Mouse (Mus musculus): ENCODE data around the gene Fam193a. TPM values are rescaled to one million over a fixed set of nuclear protein-coding genes. Genes with fewer than 3 reads are reported as not detected.

The Fam193a gene
- polyA plus RNA-seq, 1 experiment from 2014 or later, result 7.8 TPM

- Histone ChIP-seq H3K4me2 (no peak overlapping the region), H3K36me3 (peaks cover 24% of the 10 kb centered on the region), H3K9me3 (replicated peaks) (no peaks in the 10 kb centered on the region), H3K27ac (ENCODE audit: poor library complexity, severe bottlenecking) (no peak overlapping the region), H3K4me1 (replicated peaks) (peaks cover 6% of the 10 kb centered on the region; the same call in 1 of the 2 replicates), H3K27me3 (replicated peaks) (no peaks in the 10 kb centered on the region), H3K9ac (no peak overlapping the region), H3K4me3 (no peak overlapping the region)
- WGBS, result 71% methylated on average over 3 of the region's 3 CpGs
- ATAC-seq (ENCODE audit: insufficient number of reproducible peaks, low FRiP score), result no peak
These were observed 131.9 kb downstream of the Fam193a start for GRCm38 (mm10) chr5:34501588-34501987.

GRCm38 (mm10) chr5:34502411-34502810, 132.7 kb downstream of the Fam193a start:
- H3K27me3 ChIP-seq (replicated peaks), result no peaks in the 10 kb centered on the region
- no peak overlapping the region for H3K4me2 ChIP-seq
- H3K27ac ChIP-seq (ENCODE audit: poor library complexity, severe bottlenecking), result no peak overlapping the region
- ATAC-seq (ENCODE audit: insufficient number of reproducible peaks, low FRiP score), result no peak
- no peaks in the 10 kb centered on the region for H3K9me3 ChIP-seq (replicated peaks)
- H3K36me3 ChIP-seq, result peaks cover 21% of the 10 kb centered on the region
- peaks cover 6% of the 10 kb centered on the region; the same call in 1 of the 2 replicates for H3K4me1 ChIP-seq (replicated peaks)
- H3K4me3 ChIP-seq, result no peak overlapping the region
- no peak overlapping the region for H3K9ac ChIP-seq
- WGBS, result 82% methylated on average over 1 of the region's 1 CpGs

GRCm38 (mm10) chr5:34502821-34503220, 133.1 kb downstream of the Fam193a start:
- 62% methylated on average over 6 of the region's 6 CpGs for WGBS
- ATAC-seq (ENCODE audit: insufficient number of reproducible peaks, low FRiP score), result no peak; the same call in 1 of the 2 replicates
- Histone ChIP-seq H3K27me3 (replicated peaks) (no peaks in the 10 kb centered on the region), H3K4me1 (replicated peaks) (peaks cover 6% of the 10 kb centered on the region; the same call in 1 of the 2 replicates), H3K4me3 (no peak overlapping the region), H3K9me3 (replicated peaks) (no peaks in the 10 kb centered on the region), H3K27ac (ENCODE audit: poor library complexity, severe bottlenecking) (no peak overlapping the region), H3K9ac (no peak overlapping the region), H3K36me3 (peaks cover 21% of the 10 kb centered on the region), H3K4me2 (no peak overlapping the region)

GRCm38 (mm10) chr5:34512486-34512885, 142.8 kb downstream of the Fam193a start:
- WGBS, result 87% methylated on average over 3 of the region's 3 CpGs
- no peak overlapping the region for H3K4me3 ChIP-seq
- peaks cover 5% of the 10 kb centered on the region; the same call in 1 of the 2 replicates for H3K36me3 ChIP-seq
- no peak overlapping the region for H3K27ac ChIP-seq (ENCODE audit: poor library complexity, severe bottlenecking)
- H3K9ac ChIP-seq, result no peak overlapping the region
- no peak for ATAC-seq (ENCODE audit: insufficient number of reproducible peaks, low FRiP score)
- peaks cover 16% of the 10 kb centered on the region for H3K4me1 ChIP-seq (replicated peaks)
- H3K27me3 ChIP-seq (replicated peaks), result no peaks in the 10 kb centered on the region
- H3K9me3 ChIP-seq (replicated peaks), result no peaks in the 10 kb centered on the region
- no peak overlapping the region; the same call in 1 of the 2 replicates for H3K4me2 ChIP-seq

GRCm38 (mm10) chr5:34513466-34514217, 143.9 kb downstream of the Fam193a start, which contains the start of gene Tnip2:
TSS of gene Tnip2 (minus strand) at chr5:34513991.
- Histone ChIP-seq H3K9me3 (replicated peaks) (no peaks in the 10 kb centered on the region), H3K4me3 (peak within 1 kb of the TSS; percentile 96), H3K27me3 (replicated peaks) (no peaks in the 10 kb centered on the region), H3K4me1 (replicated peaks) (peaks cover 16% of the 10 kb centered on the region), H3K36me3 (peaks cover 5% of the 10 kb centered on the region; the same call in 1 of the 2 replicates), H3K4me2 (peak within 1 kb of the TSS; percentile 97), H3K27ac (ENCODE audit: poor library complexity, severe bottlenecking) (peak within 1 kb of the TSS; percentile 60; the same call in 1 of the 2 replicates), H3K9ac (peak within 1 kb of the TSS; percentile 95)
- under 1% methylated on average over 64 of the region's 64 CpGs for WGBS
- ATAC-seq (ENCODE audit: insufficient number of reproducible peaks, low FRiP score), result peak; percentile 99

GRCm38 (mm10) chr5:34514218-34514566, 144.5 kb downstream of the Fam193a start:
- WGBS, result 22% methylated on average over 7 of the region's 7 CpGs

GRCm38 (mm10) chr5:34515096-34515495, 145.4 kb downstream of the Fam193a start:
- no peak for ATAC-seq (ENCODE audit: insufficient number of reproducible peaks, low FRiP score)
- no peak overlapping the region for H3K27ac ChIP-seq (ENCODE audit: poor library complexity, severe bottlenecking)

More at GRCm38 (mm10) chr5:34514218-34514566, 144.5 kb downstream of the Fam193a start:
- H3K27me3 ChIP-seq (replicated peaks), result no peaks in the 10 kb centered on the region
- peak overlapping the region; percentile 97 for H3K4me2 ChIP-seq
- ATAC-seq (ENCODE audit: insufficient number of reproducible peaks, low FRiP score), result peak; percentile 19; the same call in 1 of the 2 replicates
- H3K36me3 ChIP-seq, result peaks cover 2% of the 10 kb centered on the region; the same call in 1 of the 2 replicates
- H3K9ac ChIP-seq, result peak overlapping the region; percentile 59
- H3K9me3 ChIP-seq (replicated peaks), result no peaks in the 10 kb centered on the region
- H3K4me1 ChIP-seq (replicated peaks), result peaks cover 16% of the 10 kb centered on the region
- no peak overlapping the region for H3K27ac ChIP-seq (ENCODE audit: poor library complexity, severe bottlenecking)
- peak overlapping the region; percentile 96 for H3K4me3 ChIP-seq

GRCm38 (mm10) chr5:34517913-34518312, 148.2 kb downstream of the Fam193a start:
- no peaks in the 10 kb centered on the region for H3K9me3 ChIP-seq (replicated peaks)
- no peak overlapping the region for H3K4me2 ChIP-seq
- peaks cover 26% of the 10 kb centered on the region for H3K4me1 ChIP-seq (replicated peaks)
- no peak overlapping the region for H3K9ac ChIP-seq
- no peaks in the 10 kb centered on the region for H3K27me3 ChIP-seq (replicated peaks)
- no peaks in the 10 kb centered on the region for H3K36me3 ChIP-seq
- H3K4me3 ChIP-seq, result no peak overlapping the region
- no peak for ATAC-seq (ENCODE audit: insufficient number of reproducible peaks, low FRiP score)
- no peak overlapping the region for H3K27ac ChIP-seq (ENCODE audit: poor library complexity, severe bottlenecking)
- 25% methylated on average over 3 of the region's 3 CpGs for WGBS

More at GRCm38 (mm10) chr5:34515096-34515495, 145.4 kb downstream of the Fam193a start:
- H3K4me1 ChIP-seq (replicated peaks), result peaks cover 16% of the 10 kb centered on the region
- no peak overlapping the region for H3K4me3 ChIP-seq
- no peaks in the 10 kb centered on the region for H3K27me3 ChIP-seq (replicated peaks)
- H3K36me3 ChIP-seq, result no peaks in the 10 kb centered on the region
- H3K4me2 ChIP-seq, result no peak overlapping the region
- H3K9ac ChIP-seq, result no peak overlapping the region
- no peaks in the 10 kb centered on the region for H3K9me3 ChIP-seq (replicated peaks)

GRCm38 (mm10) chr5:34519389-34519910, 149.7 kb downstream of the Fam193a start:
- 82% methylated on average over 9 of the region's 9 CpGs for WGBS
- ATAC-seq (ENCODE audit: insufficient number of reproducible peaks, low FRiP score), result no peak
- Histone ChIP-seq H3K4me2 (no peak overlapping the region), H3K36me3 (no peaks in the 10 kb centered on the region), H3K27me3 (replicated peaks) (no peaks in the 10 kb centered on the region), H3K9me3 (replicated peaks) (no peaks in the 10 kb centered on the region), H3K27ac (ENCODE audit: poor library complexity, severe bottlenecking) (no peak overlapping the region), H3K9ac (no peak overlapping the region), H3K4me3 (no peak overlapping the region), H3K4me1 (replicated peaks) (peaks cover 18% of the 10 kb centered on the region)

GRCm38 (mm10) chr5:34520458-34521209, 150.9 kb downstream of the Fam193a start:
- H3K27ac ChIP-seq (ENCODE audit: poor library complexity, severe bottlenecking), result peak overlapping the region; percentile 67

GRCm38 (mm10) chr5:34521337-34521736, 151.6 kb downstream of the Fam193a start:
- 68% methylated on average over 3 of the region's 3 CpGs for WGBS
- H3K4me3 ChIP-seq, result no peak overlapping the region
- no peaks in the 10 kb centered on the region for H3K36me3 ChIP-seq
- H3K4me2 ChIP-seq, result no peak overlapping the region
- no peaks in the 10 kb centered on the region for H3K9me3 ChIP-seq (replicated peaks)
- ATAC-seq (ENCODE audit: insufficient number of reproducible peaks, low FRiP score), result no peak
- 0 out of 2 replicates have a peak overlapping the region, but pooled peaks have one; percentile 6 for H3K9ac ChIP-seq
- H3K27ac ChIP-seq (ENCODE audit: poor library complexity, severe bottlenecking), result peak overlapping the region; percentile 67
- no peaks in the 10 kb centered on the region for H3K27me3 ChIP-seq (replicated peaks)
- H3K4me1 ChIP-seq (replicated peaks), result peaks cover 23% of the 10 kb centered on the region

More at GRCm38 (mm10) chr5:34520458-34521209, 150.9 kb downstream of the Fam193a start:
- 44% methylated on average over 11 of the region's 11 CpGs for WGBS
- H3K4me3 ChIP-seq, result no peak overlapping the region
- no peaks in the 10 kb centered on the region for H3K27me3 ChIP-seq (replicated peaks)
- 0 out of 2 replicates have a peak overlapping the region, but pooled peaks have one; percentile 6 for H3K9ac ChIP-seq
- no peaks in the 10 kb centered on the region for H3K36me3 ChIP-seq
- no peak for ATAC-seq (ENCODE audit: insufficient number of reproducible peaks, low FRiP score)
- no peaks in the 10 kb centered on the region for H3K9me3 ChIP-seq (replicated peaks)
- H3K4me2 ChIP-seq, result 0 out of 2 replicates have a peak overlapping the region, but pooled peaks have one; percentile 15
- H3K4me1 ChIP-seq (replicated peaks), result peaks cover 16% of the 10 kb centered on the region
